ENCODE assay signal across 9 mouse cellular contexts in genomic region chr4:88302291-88302690, GRCm38 (mm10).
DNase-seq lines count a peak whose midpoint lies in the region.
"Had no signal": no experiment of that assay in that cellular context is flagged by ENCODE, and none has a peak within 500 bp of the region (broad histone marks: within the 10 kb centered on the region; RNA-seq: fewer than 3 reads in every experiment).

No protein-coding gene starts in this region.

- H3K9me3 ChIP-seq in heart, embryonic 10.5 days: no peaks in the 10 kb centered on the region
- H3K9me3 ChIP-seq: limb, embryonic 15.5 days had no signal

- H3K27me3 ChIP-seq in heart, embryonic 10.5 days (ENCODE audit: insufficient read depth, poor library complexity, severe bottlenecking): no peaks in the 10 kb centered on the region
- H3K27me3 ChIP-seq: limb, embryonic 15.5 days had no signal

- H3K36me3 ChIP-seq in heart, embryonic 10.5 days: no peaks in the 10 kb centered on the region
- H3K36me3 ChIP-seq: limb, embryonic 15.5 days had no signal

- H3K4me3 ChIP-seq in heart, embryonic 10.5 days: no peak overlapping the region
- H3K4me3 ChIP-seq: limb, embryonic 15.5 days had no signal

- no peaks in the 10 kb centered on the region; the same call in 1 of the 2 replicates for H3K4me1 ChIP-seq in heart, embryonic 10.5 days
- H3K4me1 ChIP-seq: limb, embryonic 15.5 days had no signal

- peak; percentile 34 for DNase-seq in heart, adult 8-10 months (ENCODE audit: low spot score)
- DNase-seq in heart, embryonic 10.5 days (ENCODE audit: low spot score): no peak
- DNase-seq in right cerebral cortex, adult 2 months (ENCODE audit: low spot score in 2 of 2): peak; percentile 25 to 44
- no peak for DNase-seq in right cerebral cortex, adult 18-20 months
- peak; percentile 62 to 65 for DNase-seq in cerebellum, postnatal 14 days
- DNase-seq in retina, embryonic 14.5 days (ENCODE audit: low spot score): peak; percentile 63
- DNase-seq in testis, postnatal 14 days (ENCODE audit: low spot score): no peak
- no peak for DNase-seq in right cerebral cortex, postnatal 4 days

- H3K27ac ChIP-seq in heart, embryonic 10.5 days: no peak overlapping the region
- H3K27ac ChIP-seq: limb, embryonic 15.5 days had no signal

Comparison
In these comparisons a context has a peak if more than half of its experiments do, and no peak if none do; other contexts are left out.
1. DNase-seq: peak in heart, adult 8-10 months (single experiment), right cerebral cortex, adult 2 months (2 of 2), cerebellum, postnatal 14 days (2 of 2) and retina, embryonic 14.5 days (single experiment); none in heart, embryonic 10.5 days (single experiment), right cerebral cortex, adult 18-20 months (single experiment), testis, postnatal 14 days (single experiment) and right cerebral cortex, postnatal 4 days (single experiment).